Mouse (Mus musculus) lung, adult 2 months (tissue): Measurements from ENCODE around the gene Mgat1.

Experiments
- CTCF ChIP-seq: fragments of 200-500 bp; IDR thresholded peaks from 2 replicates; pipeline ENCODE4 v1.5.1; 2011; ENCODE audit warnings: mild to moderate bottlenecking, low read length, control low read depth; ENCODE audit not compliant: insufficient read depth
- POLR2A ChIP-seq: fragments of 200-500 bp; IDR thresholded peaks from 2 replicates; pipeline ENCODE4 v1.6.1; 2011; ENCODE audit warnings: low read depth, mild to moderate bottlenecking, control low read depth, low read length, borderline replicate concordance; ENCODE audit errors: extremely low read depth

GRCm38 (mm10) chr11:49287251-49287650 lies 43.3 kb downstream of the Mgat1 start:
- no peak for TF ChIP-seq CTCF
- no peak for TF ChIP-seq POLR2A
